Mouse (Mus musculus) bone marrow, adult 2 months (tissue): ENCODE data around the gene Hibch.

ENCODE experiments used
- CTCF ChIP-seq: fragments of 200-500 bp; IDR thresholded peaks from 2 replicates; pipeline ENCODE4 v1.5.1; 2011; ENCODE audit warnings: low read length, control low read depth; ENCODE audit not compliant: control insufficient read depth, insufficient read depth
- POLR2A ChIP-seq: fragments of 200-500 bp; IDR thresholded peaks from 2 replicates; pipeline ENCODE4 v1.6.1; 2011; ENCODE audit warnings: low read depth, mild to moderate bottlenecking, control low read depth, low read length, borderline replicate concordance; ENCODE audit not compliant: control insufficient read depth

DNA sequence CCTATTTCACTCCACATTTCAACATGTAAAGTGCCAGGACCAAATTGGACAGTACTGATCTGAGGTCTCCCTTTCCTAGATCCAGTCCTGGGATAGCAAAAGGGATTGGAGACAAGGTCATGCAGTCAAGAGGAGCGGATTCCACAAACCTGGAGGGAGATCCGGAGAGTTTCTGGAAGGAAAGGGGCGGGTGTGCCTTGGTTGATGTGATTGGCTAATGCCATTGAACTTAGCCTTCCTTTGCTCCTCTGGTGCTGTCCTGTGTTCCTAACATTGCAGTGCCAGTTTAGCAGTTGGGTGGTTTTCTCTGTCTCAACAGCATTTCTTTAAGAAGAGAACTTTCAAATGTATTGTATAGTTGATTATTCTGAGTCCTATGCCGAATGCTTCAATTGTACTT is 1.8 kb downstream of the Hibch start:
- TF ChIP-seq CTCF (no peak), POLR2A (no peak)
